24 mouse cellular contexts compared by ENCODE assay signal in the genomic region with DNA sequence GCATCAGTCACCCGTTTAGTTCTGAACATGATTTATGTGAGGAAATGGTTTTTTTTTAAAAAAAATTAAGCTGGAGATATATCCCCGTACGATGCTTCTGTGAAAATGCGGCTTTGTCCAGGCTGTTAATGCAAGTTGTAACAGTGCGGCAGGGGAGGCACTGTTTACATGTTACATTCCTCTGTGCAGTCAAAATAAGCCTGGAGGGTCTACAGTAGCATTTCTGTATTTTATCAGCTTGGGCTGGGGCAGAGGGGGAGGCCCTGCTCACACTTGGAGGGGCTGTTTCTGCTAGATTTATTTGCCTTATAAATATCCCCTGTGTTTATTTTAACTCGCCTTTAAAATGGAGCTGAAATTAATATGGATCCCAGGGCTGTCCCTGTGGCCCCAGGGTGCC. TPM values are rescaled to one million over a fixed set of nuclear protein-coding genes. Genes with fewer than 3 reads are reported as not detected.
DNase-seq lines count a peak whose midpoint lies in the region; ATAC-seq and TF ChIP-seq lines count a peak whose summit lies in the region.
"Had no signal": no experiment of that assay in that cellular context is flagged by ENCODE, and none has a peak within 500 bp of the region (broad histone marks: within the 10 kb centered on the region; RNA-seq: fewer than 3 reads in every experiment).

No protein-coding gene starts in this region.

- 72% methylated on average over 6 of the region's 6 CpGs for WGBS in hindbrain, embryonic 12.5 days
- WGBS in hindbrain, embryonic 11.5 days = 61% methylated on average over 6 of the region's 6 CpGs
- WGBS in kidney, postnatal 0 days = 18% methylated on average over 6 of the region's 6 CpGs
- WGBS in embryonic facial prominence, embryonic 14.5 days = 43% methylated on average over 6 of the region's 6 CpGs
- 21% methylated on average over 6 of the region's 6 CpGs for WGBS in stomach, embryonic 16.5 days

- no peaks in the 10 kb centered on the region for H3K9me3 ChIP-seq in hindbrain, embryonic 12.5 days (replicated peaks)
- no peaks in the 10 kb centered on the region for H3K9me3 ChIP-seq in hindbrain, embryonic 11.5 days (ENCODE audit: control insufficient read depth, low read length)
- H3K9me3 ChIP-seq in kidney, postnatal 0 days (replicated peaks; ENCODE audit: low read length) = no peaks in the 10 kb centered on the region
- H3K9me3 ChIP-seq in embryonic facial prominence, embryonic 14.5 days (ENCODE audit: control insufficient read depth, low read length) = no peaks in the 10 kb centered on the region
- no peaks in the 10 kb centered on the region for H3K9me3 ChIP-seq in stomach, embryonic 16.5 days (replicated peaks; ENCODE audit: control insufficient read depth, low read length)
- H3K9me3 ChIP-seq: forebrain, embryonic 15.5 days; G1E; heart, embryonic 13.5 days had no signal

- no peak for DNase-seq in hindbrain, embryonic 11.5 days (ENCODE audit: low spot score)
- DNase-seq in kidney, postnatal 0 days (ENCODE audit: low spot score) = peak; percentile 75
- DNase-seq in kidney, adult 11 months = no peak
- peak; percentile 61 for DNase-seq in embryonic facial prominence, embryonic 14.5 days (ENCODE audit: low spot score)
- no peak for DNase-seq in testis, postnatal 10 days (ENCODE audit: low spot score)
- DNase-seq: B cell, adult 2 months; cerebellum, adult 9-11 months; gastrocnemius, postnatal 10 days; heart, adult 18-20 months; heart, postnatal 14 days; liver, postnatal 0 days; lung, postnatal 14 days had no signal

- no peak overlapping the region for H3K4me2 ChIP-seq in hindbrain, embryonic 12.5 days (replicated peaks)
- H3K4me2 ChIP-seq in hindbrain, embryonic 11.5 days (replicated peaks; ENCODE audit: low read depth, low read length) = no peak overlapping the region
- no peak overlapping the region for H3K4me2 ChIP-seq in kidney, postnatal 0 days (ENCODE audit: low read length)
- no peak overlapping the region for H3K4me2 ChIP-seq in embryonic facial prominence, embryonic 14.5 days (ENCODE audit: low read depth, low read length)
- no peak overlapping the region for H3K4me2 ChIP-seq in stomach, embryonic 16.5 days (ENCODE audit: low read depth, low read length)
- H3K4me2 ChIP-seq: forebrain, embryonic 15.5 days; heart, embryonic 13.5 days; hindbrain, embryonic 14.5 days; liver, embryonic 11.5 days; midbrain, embryonic 11.5 days had no signal

- no peak overlapping the region for H3K4me3 ChIP-seq in hindbrain, embryonic 12.5 days
- no peak overlapping the region for H3K4me3 ChIP-seq in hindbrain, embryonic 11.5 days (ENCODE audit: low read depth, low read length)
- no peak overlapping the region for H3K4me3 ChIP-seq in kidney, postnatal 0 days (replicated peaks; ENCODE audit: low read depth, low read length)
- H3K4me3 ChIP-seq in embryonic facial prominence, embryonic 14.5 days (ENCODE audit: low read depth, low read length) = no peak overlapping the region
- no peak overlapping the region for H3K4me3 ChIP-seq in stomach, embryonic 16.5 days (replicated peaks; ENCODE audit: low read length)
- H3K4me3 ChIP-seq: forebrain, embryonic 15.5 days; heart, embryonic 13.5 days; left cerebral cortex, adult 2 months had no signal

- H3K36me3 ChIP-seq in hindbrain, embryonic 12.5 days = peaks cover 6% of the 10 kb centered on the region; the same call in 1 of the 2 replicates
- H3K36me3 ChIP-seq in hindbrain, embryonic 11.5 days (ENCODE audit: control insufficient read depth, insufficient read depth, low read length) = no peaks in the 10 kb centered on the region
- 0 out of 2 replicates have a peak, but pooled peaks cover 4% of the 10 kb centered on the region for H3K36me3 ChIP-seq in kidney, postnatal 0 days (ENCODE audit: insufficient read depth, low read length)
- no peaks in the 10 kb centered on the region for H3K36me3 ChIP-seq in embryonic facial prominence, embryonic 14.5 days (ENCODE audit: control insufficient read depth, insufficient read depth, low read length)
- no peaks in the 10 kb centered on the region for H3K36me3 ChIP-seq in stomach, embryonic 16.5 days (ENCODE audit: control insufficient read depth, insufficient read depth, low read length)
- H3K36me3 ChIP-seq: forebrain, embryonic 15.5 days had no signal

- no peak for TF ChIP-seq CTCF in kidney, postnatal 0 days (IDR thresholded peaks at IDR 0.05; ENCODE audit: low read depth)

- peak overlapping the region; percentile 18; the same call in 1 of the 2 replicates for H3K27ac ChIP-seq in hindbrain, embryonic 12.5 days
- no peak overlapping the region for H3K27ac ChIP-seq in hindbrain, embryonic 11.5 days (ENCODE audit: low read depth, low read length)
- no peak overlapping the region for H3K27ac ChIP-seq in kidney, postnatal 0 days
- 0 out of 2 replicates have a peak overlapping the region, but pooled peaks have one; percentile 16 for H3K27ac ChIP-seq in embryonic facial prominence, embryonic 14.5 days (replicated peaks; ENCODE audit: low read depth, low read length)
- H3K27ac ChIP-seq in stomach, embryonic 16.5 days (ENCODE audit: low read length) = no peak overlapping the region
- H3K27ac ChIP-seq: forebrain, embryonic 15.5 days; heart, embryonic 13.5 days; hindbrain, embryonic 14.5 days; left cerebral cortex, adult 2 months had no signal

- no peak for ATAC-seq in hindbrain, embryonic 12.5 days (ENCODE audit: low FRiP score)
- ATAC-seq in hindbrain, embryonic 11.5 days (ENCODE audit: low FRiP score) = no peak
- ATAC-seq in kidney, postnatal 0 days (replicated peaks; ENCODE audit: low FRiP score, low read depth) = no peak
- ATAC-seq in embryonic facial prominence, embryonic 14.5 days (ENCODE audit: low read depth) = no peak
- ATAC-seq in stomach, embryonic 16.5 days (ENCODE audit: insufficient read depth, low FRiP score) = no peak
- ATAC-seq: forebrain, embryonic 15.5 days; inflammation-experienced regulatory T-cells, adult 6 months; liver, postnatal 0 days; Patski had no signal

- H3K27me3 ChIP-seq in hindbrain, embryonic 12.5 days = 0 out of 2 replicates have a peak, but pooled peaks cover 1% of the 10 kb centered on the region
- no peaks in the 10 kb centered on the region for H3K27me3 ChIP-seq in hindbrain, embryonic 11.5 days (ENCODE audit: control insufficient read depth, insufficient read depth, low read length)
- no peaks in the 10 kb centered on the region for H3K27me3 ChIP-seq in kidney, postnatal 0 days (ENCODE audit: insufficient read depth, low read length)
- H3K27me3 ChIP-seq in embryonic facial prominence, embryonic 14.5 days (replicated peaks; ENCODE audit: control insufficient read depth, insufficient read depth, low read length) = no peaks in the 10 kb centered on the region
- H3K27me3 ChIP-seq in stomach, embryonic 16.5 days (ENCODE audit: control insufficient read depth, insufficient read depth, low read length) = no peaks in the 10 kb centered on the region
- H3K27me3 ChIP-seq: CH12.LX; forebrain, embryonic 15.5 days; heart, embryonic 13.5 days; Patski had no signal

- H3K9ac ChIP-seq in hindbrain, embryonic 12.5 days = no peak overlapping the region
- H3K9ac ChIP-seq in hindbrain, embryonic 11.5 days (ENCODE audit: low read depth, low read length) = no peak overlapping the region
- 0 out of 2 replicates have a peak overlapping the region, but pooled peaks have one; percentile 24 for H3K9ac ChIP-seq in kidney, postnatal 0 days (ENCODE audit: low read depth, low read length)
- no peak overlapping the region for H3K9ac ChIP-seq in embryonic facial prominence, embryonic 14.5 days (ENCODE audit: low read depth, low read length)
- 0 out of 2 replicates have a peak overlapping the region, but pooled peaks have one; percentile 6 for H3K9ac ChIP-seq in stomach, embryonic 16.5 days (ENCODE audit: low read length)
- H3K9ac ChIP-seq: forebrain, embryonic 15.5 days; heart, embryonic 13.5 days; hindbrain, embryonic 14.5 days; liver, postnatal 0 days had no signal

- H3K4me1 ChIP-seq in hindbrain, embryonic 12.5 days = no peaks in the 10 kb centered on the region
- H3K4me1 ChIP-seq in hindbrain, embryonic 11.5 days (replicated peaks; ENCODE audit: control insufficient read depth, insufficient read depth, low read length) = no peaks in the 10 kb centered on the region
- H3K4me1 ChIP-seq in kidney, postnatal 0 days (replicated peaks; ENCODE audit: insufficient read depth, low read length) = peaks cover 23% of the 10 kb centered on the region
- H3K4me1 ChIP-seq in embryonic facial prominence, embryonic 14.5 days (ENCODE audit: control insufficient read depth, insufficient read depth, low read length) = peaks cover 7% of the 10 kb centered on the region
- peaks cover 5% of the 10 kb centered on the region; the same call in 1 of the 2 replicates for H3K4me1 ChIP-seq in stomach, embryonic 16.5 days (ENCODE audit: control insufficient read depth, insufficient read depth, low read length)

RNA-seq across cellular contexts. Expression of a gene that starts 21.5 kb away (rescaled TPM):
- 58.4 and 60.3 TPM in 2 replicates for polyA plus RNA-seq in hindbrain, embryonic 12.5 days (2016; fragmentation: Nextera tagmentation; extraction: Ambion mirVana)
- polyA plus RNA-seq in hindbrain, embryonic 11.5 days (2014; fragmentation: Nextera tagmentation; extraction: Ambion mirVana) = 49.6 and 53.9 TPM in 2 replicates
- 107 and 123 TPM in 2 replicates for polyA plus RNA-seq in kidney, postnatal 0 days (2015; fragmentation: Nextera tagmentation; extraction: Ambion mirVana)
- 85.4 and 86.4 TPM in 2 replicates for polyA plus RNA-seq in embryonic facial prominence, embryonic 14.5 days (2014; fragmentation: Nextera tagmentation; extraction: Ambion mirVana)
- polyA plus RNA-seq in stomach, embryonic 16.5 days (2015; fragmentation: Nextera tagmentation; extraction: Ambion mirVana) = 105 and 119 TPM in 2 replicates

RNA-seq across cellular contexts. Expression of a gene that starts 21.9 kb away (rescaled TPM):
- polyA plus RNA-seq in hindbrain, embryonic 12.5 days (2016; fragmentation: Nextera tagmentation; extraction: Ambion mirVana) = 20.2 and 20.3 TPM in 2 replicates
- polyA plus RNA-seq in hindbrain, embryonic 11.5 days (2014; fragmentation: Nextera tagmentation; extraction: Ambion mirVana) = 22.2 and 23.8 TPM in 2 replicates
- polyA plus RNA-seq in kidney, postnatal 0 days (2015; fragmentation: Nextera tagmentation; extraction: Ambion mirVana) = 29.8 and 30.6 TPM in 2 replicates
- 14.7 TPM in 2 replicates for polyA plus RNA-seq in embryonic facial prominence, embryonic 14.5 days (2014; fragmentation: Nextera tagmentation; extraction: Ambion mirVana)
- 19.2 and 23.7 TPM in 2 replicates for polyA plus RNA-seq in stomach, embryonic 16.5 days (2015; fragmentation: Nextera tagmentation; extraction: Ambion mirVana)

RNA-seq across cellular contexts. Expression of a gene that starts 50.4 kb away (rescaled TPM):
- 11.5 and 12.4 TPM in 2 replicates for polyA plus RNA-seq in hindbrain, embryonic 12.5 days (2016; fragmentation: Nextera tagmentation; extraction: Ambion mirVana)
- 13.0 and 14.9 TPM in 2 replicates for polyA plus RNA-seq in hindbrain, embryonic 11.5 days (2014; fragmentation: Nextera tagmentation; extraction: Ambion mirVana)
- 12.9 and 16.1 TPM in 2 replicates for polyA plus RNA-seq in kidney, postnatal 0 days (2015; fragmentation: Nextera tagmentation; extraction: Ambion mirVana)
- 16.5 and 17.8 TPM in 2 replicates for polyA plus RNA-seq in embryonic facial prominence, embryonic 14.5 days (2014; fragmentation: Nextera tagmentation; extraction: Ambion mirVana)
- polyA plus RNA-seq in stomach, embryonic 16.5 days (2015; fragmentation: Nextera tagmentation; extraction: Ambion mirVana) = 11.7 and 11.9 TPM in 2 replicates

RNA-seq across cellular contexts. Expression of a gene that starts 50.6 kb away (rescaled TPM):
- polyA plus RNA-seq in hindbrain, embryonic 12.5 days (2016; fragmentation: Nextera tagmentation; extraction: Ambion mirVana) = 2.3 and 2.9 TPM in 2 replicates
- 1.8 and 3.0 TPM in 2 replicates for polyA plus RNA-seq in hindbrain, embryonic 11.5 days (2014; fragmentation: Nextera tagmentation; extraction: Ambion mirVana)
- 2.2 and 3.0 TPM in 2 replicates for polyA plus RNA-seq in kidney, postnatal 0 days (2015; fragmentation: Nextera tagmentation; extraction: Ambion mirVana)
- 3.2 and 3.8 TPM in 2 replicates for polyA plus RNA-seq in embryonic facial prominence, embryonic 14.5 days (2014; fragmentation: Nextera tagmentation; extraction: Ambion mirVana)
- 2.1 and 3.2 TPM in 2 replicates for polyA plus RNA-seq in stomach, embryonic 16.5 days (2015; fragmentation: Nextera tagmentation; extraction: Ambion mirVana)

Comparison
In these comparisons a context has a peak if more than half of its experiments do, and no peak if none do; other contexts are left out.
1. H3K27ac ChIP-seq: peak in hindbrain, embryonic 12.5 days (single experiment) and embryonic facial prominence, embryonic 14.5 days (single experiment); none in hindbrain, embryonic 11.5 days (single experiment), kidney, postnatal 0 days (single experiment) and stomach, embryonic 16.5 days (single experiment).
2. DNase-seq: peak in kidney, postnatal 0 days (single experiment) and embryonic facial prominence, embryonic 14.5 days (single experiment); none in hindbrain, embryonic 11.5 days (single experiment), kidney, adult 11 months (single experiment) and testis, postnatal 10 days (single experiment).
3. H3K9ac ChIP-seq: peak in kidney, postnatal 0 days (single experiment) and stomach, embryonic 16.5 days (single experiment); none in hindbrain, embryonic 12.5 days (single experiment), hindbrain, embryonic 11.5 days (single experiment) and embryonic facial prominence, embryonic 14.5 days (single experiment).